Mouse (Mus musculus): ENCODE measurements at regions not wholly inside any gene's neighbourhood (a gene's known extent, or its start where the extent isn't known, plus 50 kb on each side); places are given as distances from the start of the nearest gene placed in this dataset.

- DNase-seq, result peak; percentile 5
Observed at GRCm38 (mm10) chr12:22951956-22952355, 828.1 kb downstream of the Gm10330 start.

- peak; percentile 1 for DNase-seq
Observed at GRCm38 (mm10) chr12:22906156-22906555, 873.9 kb downstream of the Gm10330 start.

Data from thymus, postnatal 25 days (tissue).